Mouse (Mus musculus): ENCODE results near the gene Cd3d.

Cd3d gene

GRCm38 (mm10) chr9:44992271-44992670 is 10.7 kb downstream of the Cd3d start:
- in situ Hi-C loops (cut with MboI; ENCODE audit: low sequenced_read_pairs): no loop called here

- in situ Hi-C loops (cut with MboI; ENCODE audit: low sequenced_read_pairs): no loop called here
These were observed 11.7 kb downstream of the Cd3d start for GRCm38 (mm10) chr9:44993268-44993667.

- in situ Hi-C loops (cut with MboI; ENCODE audit: low sequenced_read_pairs): no loop called here
These were observed 13.4 kb downstream of the Cd3d start for GRCm38 (mm10) chr9:44994962-44995361.

GRCm38 (mm10) chr9:44996590-44996989 is 15.0 kb downstream of the Cd3d start:
- in situ Hi-C loops (cut with MboI; ENCODE audit: low sequenced_read_pairs): no loop called here

- in situ Hi-C loops (cut with MboI; ENCODE audit: low sequenced_read_pairs): no loop called here
These were observed 16.6 kb downstream of the Cd3d start for GRCm38 (mm10) chr9:44998138-44998537.

- in situ Hi-C loops (cut with MboI; ENCODE audit: low sequenced_read_pairs): no loop called here
These were observed 17.6 kb downstream of the Cd3d start for GRCm38 (mm10) chr9:44999171-44999570.

GRCm38 (mm10) chr9:44999776-45000175 is 18.2 kb downstream of the Cd3d start:
- in situ Hi-C loops (cut with MboI; ENCODE audit: low sequenced_read_pairs): no loop called here

- in situ Hi-C loops (cut with MboI; ENCODE audit: low sequenced_read_pairs): no loop called here
These were observed 18.7 kb downstream of the Cd3d start for GRCm38 (mm10) chr9:45000249-45000648.

- in situ Hi-C loops (cut with MboI; ENCODE audit: low sequenced_read_pairs): no loop called here
These were observed 25.8 kb downstream of the Cd3d start for GRCm38 (mm10) chr9:45007404-45007803.

- in situ Hi-C loops (cut with MboI; ENCODE audit: low sequenced_read_pairs): no loop called here
These were observed 26.8 kb downstream of the Cd3d start for GRCm38 (mm10) chr9:45008342-45008741.

GRCm38 (mm10) chr9:45009180-45010078 is 27.8 kb downstream of the Cd3d start, which contains the start of gene Cd3e:
Cd3e (minus strand) TSS chr9:45009627.
- in situ Hi-C loops (cut with MboI; ENCODE audit: low sequenced_read_pairs): no loop called here

GRCm38 (mm10) chr9:45010461-45010860 is 28.9 kb downstream of the Cd3d start:
- in situ Hi-C loops (cut with MboI; ENCODE audit: low sequenced_read_pairs): no loop called here

GRCm38 (mm10) chr9:45011291-45011690 is 29.7 kb downstream of the Cd3d start:
- in situ Hi-C loops (cut with MboI; ENCODE audit: low sequenced_read_pairs): no loop called here

GRCm38 (mm10) chr9:45014879-45015278 is 33.3 kb downstream of the Cd3d start:
- in situ Hi-C loops (cut with MboI; ENCODE audit: low sequenced_read_pairs): no loop called here

GRCm38 (mm10) chr9:45015841-45016240 is 34.3 kb downstream of the Cd3d start:
- in situ Hi-C loops (cut with MboI; ENCODE audit: low sequenced_read_pairs): no loop called here

GRCm38 (mm10) chr9:45018031-45018430 is 36.4 kb downstream of the Cd3d start:
- in situ Hi-C loops (cut with MboI; ENCODE audit: low sequenced_read_pairs): no loop called here

- in situ Hi-C loops (cut with MboI; ENCODE audit: low sequenced_read_pairs): loop anchor here (10.0 kb wide), 1 partner anchor 122 kb away; no protein-coding TSS in a partner anchor
These were observed 41.2 kb downstream of the Cd3d start for GRCm38 (mm10) chr9:45022800-45023199.

- in situ Hi-C loops (cut with MboI; ENCODE audit: low sequenced_read_pairs): loop anchor here (10.0 kb wide), 1 partner anchor 121 kb away; no protein-coding TSS in a partner anchor
These were observed 42.1 kb downstream of the Cd3d start for GRCm38 (mm10) chr9:45023638-45024037.

- in situ Hi-C loops (cut with MboI; ENCODE audit: low sequenced_read_pairs): loop anchor here (10.0 kb wide), 1 partner anchor 121 kb away; no protein-coding TSS in a partner anchor
These were observed 42.6 kb downstream of the Cd3d start for GRCm38 (mm10) chr9:45024187-45024586.

GRCm38 (mm10) chr9:45027376-45027775 is 45.8 kb downstream of the Cd3d start:
- in situ Hi-C loops (cut with MboI; ENCODE audit: low sequenced_read_pairs): loop anchor here (10.0 kb wide), 1 partner anchor 117 kb away; no protein-coding TSS in a partner anchor

- in situ Hi-C loops (cut with MboI; ENCODE audit: low sequenced_read_pairs): no loop called here
These were observed 48.8 kb downstream of the Cd3d start for GRCm38 (mm10) chr9:45030341-45030740.

GRCm38 (mm10) chr9:45032261-45032660 is 50.7 kb downstream of the Cd3d start:
- in situ Hi-C loops (cut with MboI; ENCODE audit: low sequenced_read_pairs): no loop called here
